Mouse (Mus musculus) regulatory T cell (primary cell): ENCODE data around the gene Acss3.

ENCODE experiments used
- in situ Hi-C: fragments of 300-600 bp; cut with MboI, MseI; formaldehyde crosslinking; loops from one replicate; pipeline ENCODE4 v1.15.1; 2025; ENCODE audit warnings: high pct_unique_total_duplicates

Acss3 gene

DNA sequence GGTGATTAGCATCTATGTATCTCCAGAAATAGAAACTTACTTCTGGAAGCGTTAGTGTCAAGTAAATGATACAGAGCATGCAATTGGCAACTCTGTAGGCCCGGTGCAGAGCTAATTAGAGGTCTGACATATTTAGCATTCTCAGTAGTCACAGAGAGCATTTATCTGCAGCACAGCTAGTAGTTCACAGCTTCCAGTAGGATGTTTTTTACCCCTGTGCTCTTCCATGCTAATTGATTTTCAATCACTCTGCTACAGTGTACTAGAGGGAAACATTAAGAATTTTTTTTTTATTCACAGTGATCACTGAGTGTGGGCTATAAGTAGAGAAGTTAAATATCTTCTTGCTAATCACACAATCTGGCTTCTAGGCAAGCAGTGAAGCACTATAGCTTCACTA lies 112.3 kb downstream of the Acss3 start:
- in situ Hi-C loops = no loop called here

DNA sequence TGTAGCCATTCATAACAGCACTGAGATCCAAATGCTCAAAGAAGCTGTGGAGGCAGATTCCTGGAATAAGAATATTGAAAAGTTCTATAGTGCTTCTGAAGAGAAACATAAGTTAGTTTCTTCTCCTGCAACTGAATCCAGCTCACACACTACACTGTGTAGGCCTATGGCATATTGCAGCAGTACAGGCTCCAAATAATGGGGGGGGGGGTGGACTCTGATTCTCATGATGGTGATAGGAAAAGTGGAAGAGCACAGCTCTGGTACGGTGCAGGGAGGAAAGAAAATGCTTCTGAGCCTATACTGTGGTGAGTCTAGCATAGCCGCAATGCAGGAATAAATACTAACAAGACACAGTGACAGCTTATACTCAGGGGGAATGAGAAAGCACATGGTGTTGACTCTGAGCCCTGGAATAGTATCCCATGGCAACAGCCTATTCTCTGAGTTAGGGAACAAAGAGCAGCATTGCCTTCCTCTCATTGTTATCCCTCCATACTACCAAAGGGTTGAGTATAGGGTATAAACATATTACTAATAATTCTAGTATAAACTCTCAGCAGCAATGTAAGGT lies 125.3 kb downstream of the Acss3 start:
- in situ Hi-C loops = no loop called here

- in situ Hi-C loops = no loop called here
Measured at GRCm38 (mm10) chr10:106989478-106989877, 134.0 kb downstream of the Acss3 start.

DNA sequence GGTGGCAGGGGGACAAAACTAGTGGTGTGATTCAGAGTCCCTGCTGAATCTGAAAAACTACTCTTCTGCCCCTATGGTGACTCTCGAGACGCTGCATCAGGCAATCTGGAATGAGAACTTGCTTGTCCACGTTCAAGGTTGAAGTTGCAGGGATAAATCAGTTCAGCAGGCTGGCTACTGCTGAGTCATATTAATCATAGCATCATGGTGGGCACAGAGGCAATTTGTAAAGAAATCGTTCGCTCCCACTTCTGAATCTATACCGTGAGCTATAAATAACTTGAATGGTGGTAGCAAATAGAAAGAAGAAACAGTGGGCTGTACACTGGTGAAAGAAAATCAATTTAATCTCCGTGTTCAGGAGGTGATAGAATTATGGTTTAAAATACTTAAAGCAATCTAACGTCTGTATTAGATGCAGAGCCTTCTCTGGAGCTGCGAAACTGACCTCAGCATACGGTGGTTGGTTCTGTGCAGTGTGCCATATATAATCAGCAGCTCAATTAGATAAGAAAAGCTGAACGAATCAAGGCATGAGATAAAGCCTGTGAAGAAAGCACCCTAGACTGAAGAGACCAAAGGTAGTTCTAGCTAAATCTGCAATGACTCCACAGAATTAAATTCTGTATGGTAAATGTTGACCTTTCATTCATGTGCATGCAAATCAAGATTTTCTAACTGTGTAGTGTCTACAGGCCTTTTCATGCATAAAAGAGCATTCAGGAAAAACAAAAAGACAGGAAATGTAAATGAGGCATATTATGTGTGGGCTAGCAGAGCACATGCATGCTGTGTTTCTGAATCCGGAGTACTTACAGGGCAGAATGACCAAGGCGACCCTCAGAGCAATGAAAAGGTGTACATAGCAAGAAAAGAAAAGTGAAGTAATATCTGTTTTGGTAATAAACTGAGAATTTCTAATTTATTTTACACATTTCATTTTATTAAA lies 148.0 kb downstream of the Acss3 start:
- in situ Hi-C loops = no loop called here

DNA sequence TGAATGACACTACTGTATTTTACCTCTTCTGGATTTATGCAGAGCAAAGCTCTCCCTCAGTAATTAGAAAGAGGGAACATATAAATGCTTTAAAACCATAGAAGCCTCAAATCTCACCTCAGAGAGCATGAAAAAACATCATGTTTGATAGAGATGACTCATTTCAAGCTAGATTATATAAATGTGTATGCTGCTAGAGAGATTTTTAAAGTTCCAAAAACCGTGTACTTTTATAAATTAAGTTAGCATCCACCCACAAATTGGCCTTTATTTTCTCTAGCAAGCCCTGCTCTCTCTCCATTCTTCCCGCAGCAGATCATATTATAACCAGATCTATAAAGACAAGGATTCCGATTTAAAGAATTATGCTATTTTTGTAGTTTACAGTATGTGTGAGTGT lies 164.4 kb downstream of the Acss3 start:
- in situ Hi-C loops = no loop called here

DNA sequence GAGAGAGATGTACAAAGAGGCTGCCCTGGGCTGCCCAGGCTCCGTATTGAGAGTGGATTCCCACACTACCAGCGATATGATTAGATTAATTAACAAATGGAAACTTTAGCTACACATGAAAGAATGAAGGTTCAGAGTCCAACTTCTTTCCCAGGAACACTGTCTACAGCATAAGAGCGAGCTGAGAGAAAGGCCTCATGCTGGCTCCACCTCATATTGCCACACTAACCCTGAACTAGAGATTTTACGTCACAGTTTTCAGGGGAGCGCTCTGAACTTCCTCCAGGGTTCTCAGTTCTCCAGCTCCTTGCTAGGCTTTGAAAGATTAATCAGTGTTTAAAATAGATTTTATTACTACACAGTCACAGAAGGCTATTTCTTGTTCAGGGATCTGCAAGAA lies 182.1 kb downstream of the Acss3 start:
- in situ Hi-C loops = no loop called here

GRCm38 (mm10) chr10:106939441-106939840 lies 184.0 kb downstream of the Acss3 start:
- in situ Hi-C loops = no loop called here

GRCm38 (mm10) chr10:106938851-106939250 lies 184.6 kb downstream of the Acss3 start:
- in situ Hi-C loops = no loop called here

DNA sequence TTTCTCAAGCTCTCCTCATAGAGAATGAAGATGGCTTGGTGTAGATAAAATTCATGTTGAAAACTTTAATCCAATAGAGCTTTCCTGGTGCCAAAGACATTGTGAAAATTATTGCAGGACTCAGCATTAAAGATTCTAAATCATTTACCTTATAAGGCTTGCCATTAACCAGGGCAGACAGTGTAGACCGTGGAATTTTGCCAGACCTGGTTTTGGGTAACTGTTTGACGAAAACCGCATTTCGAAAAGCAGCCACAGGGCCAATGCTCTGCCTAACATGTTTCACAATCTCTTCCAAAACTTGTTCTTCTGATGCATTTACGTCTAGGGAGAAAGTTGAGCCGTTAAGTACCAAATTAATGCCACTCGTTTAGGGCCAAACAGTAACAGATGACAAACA lies 186.5 kb downstream of the Acss3 start:
- in situ Hi-C loops = no loop called here

GRCm38 (mm10) chr10:106932571-106933073 lies 190.8 kb downstream of the Acss3 start:
- in situ Hi-C loops = no loop called here

- in situ Hi-C loops = no loop called here
Measured at GRCm38 (mm10) chr10:106928576-106929332, 194.7 kb downstream of the Acss3 start.

DNA sequence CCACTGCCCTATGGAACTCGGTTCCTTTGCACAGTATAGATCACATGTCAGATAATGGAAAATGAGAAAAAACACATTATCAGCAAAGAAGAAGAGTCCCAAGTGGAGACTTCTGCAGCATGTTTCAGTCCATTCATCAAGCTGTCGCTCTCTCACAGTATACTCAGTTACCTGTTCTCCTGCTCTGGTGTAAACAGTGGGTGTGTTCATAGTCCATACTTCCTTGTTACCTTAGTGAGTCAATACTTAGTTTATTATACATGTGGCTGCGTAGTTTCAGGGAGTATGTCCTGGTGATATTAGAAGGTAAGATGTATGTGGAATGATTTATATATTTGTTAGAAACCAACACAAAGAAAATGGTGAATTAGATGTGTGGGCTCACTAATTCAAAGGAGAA lies 198.7 kb downstream of the Acss3 start:
- in situ Hi-C loops = no loop called here

DNA sequence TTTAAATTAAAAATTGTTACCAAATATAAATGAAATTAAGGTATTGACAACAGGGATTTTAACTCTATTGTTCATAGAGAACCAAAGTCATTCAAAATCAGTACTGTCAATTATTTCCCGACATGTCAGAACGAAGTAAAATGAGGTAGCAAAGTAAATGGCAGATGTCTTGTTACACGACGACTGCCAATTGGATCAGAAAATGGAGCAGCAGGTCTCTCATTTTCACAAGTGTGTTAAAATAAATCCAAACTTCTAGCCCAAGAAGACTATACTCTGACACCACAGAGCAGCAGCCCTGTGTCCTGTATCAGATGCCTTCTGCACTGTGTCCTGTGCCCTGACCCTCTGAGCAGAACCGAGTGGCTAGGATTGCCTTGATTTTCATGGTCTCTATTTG lies 199.1 kb downstream of the Acss3 start:
- in situ Hi-C loops = no loop called here

- in situ Hi-C loops = no loop called here
Measured at GRCm38 (mm10) chr10:106914822-106915221, 208.6 kb downstream of the Acss3 start.

DNA sequence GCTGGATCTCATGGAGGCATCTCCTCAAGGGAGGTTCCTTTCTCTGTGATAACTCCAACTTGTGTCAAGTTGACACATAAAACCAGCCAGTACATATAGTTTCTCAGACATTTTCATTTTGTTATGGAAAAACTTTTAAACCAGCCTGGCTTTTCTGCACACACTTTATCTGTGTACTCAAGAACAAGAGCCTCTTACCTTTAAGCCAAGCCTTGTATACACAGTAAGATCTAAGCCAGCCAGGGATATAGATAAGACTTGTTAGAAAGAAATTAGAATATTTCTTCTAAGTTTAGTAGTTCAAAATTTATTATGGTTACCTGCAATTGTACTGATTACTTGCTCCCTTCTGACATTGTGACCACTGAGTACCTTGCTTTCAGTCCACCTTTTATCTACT lies 209.2 kb downstream of the Acss3 start:
- in situ Hi-C loops = no loop called here

GRCm38 (mm10) chr10:106913032-106913431 lies 210.4 kb downstream of the Acss3 start:
- in situ Hi-C loops = no loop called here

DNA sequence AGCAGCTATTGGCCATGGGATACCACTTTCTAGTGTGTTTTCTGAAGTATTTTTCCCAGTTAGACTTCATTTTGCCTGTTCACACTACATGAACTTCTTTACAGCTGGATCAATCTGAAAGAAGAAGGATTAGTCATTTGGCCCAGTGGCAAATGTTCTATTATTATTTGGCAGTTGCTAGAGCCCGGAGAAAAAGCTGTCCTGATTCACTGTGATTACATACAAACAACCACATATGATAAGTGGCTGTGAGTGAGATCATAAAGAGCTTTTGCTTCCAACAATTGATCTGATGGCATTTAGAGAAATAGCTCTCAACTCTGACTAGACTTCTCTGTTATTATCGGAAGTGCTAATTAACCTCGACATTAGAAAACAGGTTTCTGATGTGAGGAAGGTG lies 213.4 kb downstream of the Acss3 start:
- in situ Hi-C loops = no loop called here

- in situ Hi-C loops = no loop called here
Measured at GRCm38 (mm10) chr10:106896351-106896750, 227.1 kb downstream of the Acss3 start.
